Mouse (Mus musculus) heart, postnatal 0 days (tissue): Measurements from ENCODE around the gene Plin5. TPM values are rescaled to one million over a fixed set of nuclear protein-coding genes. Genes with fewer than 3 reads are reported as not detected.

Source experiments
- ATAC-seq: fragments of 200-750 bp; cut with Nextera tagmentation; 2 replicates; pipeline ENCODE4 v1.8.0; 2017; ENCODE audit warnings: low read depth, moderate number of reproducible peaks, moderate library complexity; ENCODE audit not compliant: insufficient read depth
- DNase-seq: peaks from one replicate; pipeline ENCODE4 v3.0.0-alpha.2; 2016; ENCODE audit warnings: low spot score
- H3K27ac ChIP-seq: fragments of 300-500 bp; sonication (generic); 2 replicates; pipeline ENCODE4 v1.5.1; 2014; ENCODE audit warnings: low read depth, mild to moderate bottlenecking
- H3K27me3 ChIP-seq: fragments of 300-500 bp; sonication (generic); 2 replicates; pipeline ENCODE4 v1.6.1; 2014; ENCODE audit warnings: low read length, mixed read lengths; ENCODE audit not compliant: control insufficient read depth, insufficient read depth
- H3K36me3 ChIP-seq: fragments of 300-500 bp; sonication (generic); replicated peaks from 2 replicates; pipeline ENCODE4 v1.6.1; 2014; ENCODE audit warnings: low read length, mixed read lengths; ENCODE audit not compliant: control insufficient read depth, insufficient read depth
- H3K4me1 ChIP-seq: fragments of 300-500 bp; sonication (generic); 2 replicates; pipeline ENCODE4 v1.6.1; 2014; ENCODE audit warnings: antibody characterized with exemption; ENCODE audit not compliant: control insufficient read depth, insufficient read depth
- H3K4me2 ChIP-seq: fragments of 300-500 bp; sonication (generic); 2 replicates; pipeline ENCODE4 v1.6.1; 2014; ENCODE audit warnings: low read depth, mild to moderate bottlenecking, low read length, moderate library complexity
- H3K4me3 ChIP-seq: fragments of 300-500 bp; sonication (generic); 2 replicates; pipeline ENCODE4 v1.5.1; 2014; ENCODE audit warnings: low read depth, low read length
- H3K9ac ChIP-seq: fragments of 300-500 bp; sonication (generic); replicated peaks from 2 replicates; pipeline ENCODE4 v1.6.1; 2014; ENCODE audit warnings: low read depth, low read length, mixed read lengths
- H3K9me3 ChIP-seq: fragments of 300-500 bp; sonication (generic); replicated peaks from 2 replicates; pipeline ENCODE4 v1.6.1; 2016; ENCODE audit warnings: low read length; ENCODE audit not compliant: control insufficient read depth
- CTCF ChIP-seq: IDR thresholded peaks from 2 replicates; pipeline ENCODE4 v1.5.1; 2016; ENCODE audit warnings: antibody characterized with exemption, control low read depth, low read depth
- EP300 ChIP-seq: IDR thresholded peaks from 2 replicates; pipeline ENCODE4 v1.6.1; 2016; ENCODE audit warnings: antibody characterized with exemption, low read depth
- WGBS: fragments of 180-500 bp; shearing (Covaris S2); extraction: QIAGEN DNeasy Blood & Tissue Kit; methylation state at CpG from one replicate; pipeline ENCODE4 v1.1.7; 2014; 5-methylcytosine and 5-hydroxymethylcytosine counted together
- polyA plus RNA-seq: library from polyadenylated mRNA; unstranded; fragments of >200 nt; fragmentation: Nextera tagmentation; extraction: Ambion mirVana; gene quantifications from 2 replicates; pipeline ENCODE4 v1.2.1, GENCODE M21; 2015
- total RNA-seq: library from RNA; depleted of rRNA; stranded (reverse); fragments of >200 nt; gene quantifications from 2 replicates; pipeline ENCODE4 v1.2.3, GENCODE M21; 2014; ENCODE audit warnings: low replicate concordance; rRNA removed

The Plin5 gene
- total RNA-seq (23.3 and 58.8 TPM in 2 replicates), polyA plus RNA-seq (55.7 and 58.3 TPM in 2 replicates)

GRCm38 (mm10) chr17:56117251-56117710, at the start of gene Plin5:
Gene Plin5 (minus strand): TSS chr17:56117596.
- DNase-seq, result peak; percentile 51
- Histone ChIP-seq H3K27ac (no peak within 1 kb of the TSS), H3K4me3 (peak within 1 kb of the TSS; percentile 41), H3K36me3 (no peaks in the 10 kb centered on the region), H3K4me1 (peaks cover 15% of the 10 kb centered on the region; the same call in 1 of the 2 replicates), H3K9me3 (peaks cover 2% of the 10 kb centered on the region), H3K9ac (peak within 1 kb of the TSS; percentile 1; the same call in 1 of the 2 replicates), H3K4me2 (peak within 1 kb of the TSS; percentile 60), H3K27me3 (peaks cover 7% of the 10 kb centered on the region)
- peak; percentile 76 for ATAC-seq
- 1% methylated on average over 27 of the region's 27 CpGs for WGBS
- TF ChIP-seq EP300 (no peak), CTCF (no peak)

DNA sequence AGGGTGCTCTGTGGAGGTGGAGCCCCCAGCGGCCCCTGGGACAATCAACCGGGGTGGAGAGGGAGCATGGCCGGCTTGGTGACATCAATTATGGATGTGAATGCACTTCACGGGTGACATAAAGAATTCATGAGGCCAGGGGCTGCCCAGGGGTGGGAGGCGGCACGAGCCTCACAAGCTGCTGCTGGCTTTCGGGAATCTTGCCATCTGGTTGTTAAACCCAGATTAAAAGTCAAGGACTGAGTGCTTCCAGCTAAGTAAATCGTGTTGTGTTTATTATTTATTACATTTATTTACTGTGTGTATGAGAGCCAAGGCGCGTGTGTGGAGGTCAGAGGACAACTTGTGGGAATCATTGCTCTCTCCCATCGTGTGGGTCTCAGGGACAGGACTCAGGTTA, 48.3 kb upstream of the Plin5 start:
- H3K9ac ChIP-seq, result no peak overlapping the region
- no peak for ATAC-seq
- WGBS, result 68% methylated on average over 11 of the region's 11 CpGs

DNA sequence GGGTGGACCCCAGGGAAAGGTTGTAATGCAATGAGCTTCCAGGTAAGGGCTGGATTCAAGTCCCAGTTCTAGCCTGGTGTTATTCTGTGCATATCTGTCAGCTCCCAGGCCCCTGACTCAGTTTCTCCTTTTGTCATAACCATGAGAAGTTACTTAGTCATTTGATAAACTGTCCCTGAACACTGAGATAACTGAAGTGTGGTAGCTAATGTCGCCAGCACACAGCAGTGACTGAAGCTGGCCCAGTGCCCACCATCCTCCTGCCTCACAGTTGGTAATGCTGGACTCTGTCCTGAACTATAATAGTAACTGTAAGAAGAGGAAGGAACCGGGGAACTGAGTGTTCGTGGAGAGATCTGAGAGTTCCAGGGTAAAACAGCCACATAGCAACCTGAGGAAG, 47.1 kb upstream of the Plin5 start:
- H3K4me3 ChIP-seq, result no peak overlapping the region
- TF ChIP-seq EP300 (no peak), CTCF (no peak)
- no peak overlapping the region for H3K4me2 ChIP-seq
- no peaks in the 10 kb centered on the region for H3K36me3 ChIP-seq
- no peak for ATAC-seq
- no peaks in the 10 kb centered on the region for H3K27me3 ChIP-seq
- WGBS, result 33% methylated on average over 3 of the region's 3 CpGs
- peaks cover 9% of the 10 kb centered on the region; the same call in 1 of the 2 replicates for H3K4me1 ChIP-seq
- no peaks in the 10 kb centered on the region for H3K9me3 ChIP-seq
- H3K9ac ChIP-seq, result no peak overlapping the region
- DNase-seq, result no peak
- no peak overlapping the region for H3K27ac ChIP-seq

More for the DNA sequence above, 48.3 kb upstream of the Plin5 start:
- TF ChIP-seq EP300, result no peak
- TF ChIP-seq CTCF, result no peak
- H3K4me1 ChIP-seq, result peaks cover 12% of the 10 kb centered on the region; the same call in 1 of the 2 replicates
- no peak overlapping the region for H3K4me2 ChIP-seq
- no peaks in the 10 kb centered on the region for H3K27me3 ChIP-seq
- no peaks in the 10 kb centered on the region for H3K9me3 ChIP-seq
- H3K4me3 ChIP-seq, result no peak overlapping the region
- DNase-seq, result no peak
- no peaks in the 10 kb centered on the region for H3K36me3 ChIP-seq
- no peak overlapping the region for H3K27ac ChIP-seq

DNA sequence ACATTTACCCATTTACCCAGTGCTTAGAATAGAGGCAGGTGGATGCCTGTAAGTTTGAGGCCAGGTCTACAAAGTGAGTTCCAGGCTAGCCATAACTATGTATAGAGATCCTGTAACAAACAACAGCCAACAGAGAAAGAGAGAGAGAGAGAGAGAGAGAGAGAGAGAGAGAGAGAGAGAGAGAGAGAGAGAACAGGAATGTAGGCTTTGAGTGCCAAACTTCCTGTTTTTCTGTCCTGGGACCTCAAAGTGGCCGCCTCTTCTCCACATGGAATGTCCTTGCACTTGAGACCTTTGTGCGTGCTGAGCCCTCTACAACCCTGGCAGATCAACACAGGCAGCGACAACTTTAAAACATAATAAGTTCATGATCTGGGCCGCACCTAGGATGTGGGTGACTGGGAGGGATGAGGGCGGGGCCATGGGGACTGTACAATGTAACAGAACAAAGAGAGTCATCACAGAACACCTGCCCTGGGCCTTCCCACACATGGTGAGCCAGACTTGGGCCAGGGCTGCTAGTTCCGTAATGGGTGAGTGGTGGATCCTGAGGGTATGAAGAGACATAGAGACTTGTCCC, 46.2 kb upstream of the Plin5 start:
- Histone ChIP-seq H3K4me3 (peak overlapping the region; percentile 45), H3K4me2 (peak overlapping the region; percentile 71)

GRCm38 (mm10) chr17:56162231-56162774, 44.9 kb upstream of the Plin5 start, which contains the start of gene Tnfaip8l1:
Gene Tnfaip8l1 (plus strand): TSS chr17:56162477.
- Histone ChIP-seq H3K27me3 (peaks cover 17% of the 10 kb centered on the region), H3K9ac (peak within 1 kb of the TSS; percentile 26; the same call in 1 of the 2 replicates), H3K4me3 (peak within 1 kb of the TSS; percentile 45), H3K4me1 (peaks cover 9% of the 10 kb centered on the region; the same call in 1 of the 2 replicates), H3K27ac (peak within 1 kb of the TSS; percentile 40), H3K36me3 (no peaks in the 10 kb centered on the region), H3K9me3 (no peaks in the 10 kb centered on the region), H3K4me2 (peak within 1 kb of the TSS; percentile 71)
- TF ChIP-seq CTCF, result no peak
- no peak for TF ChIP-seq EP300
- WGBS, result 1% methylated on average over 30 of the region's 30 CpGs
- DNase-seq, result peak; percentile 96
- peak; percentile 99 for ATAC-seq

More for the DNA sequence above, 46.2 kb upstream of the Plin5 start:
- ATAC-seq, result no peak
- TF ChIP-seq EP300, result no peak
- no peak for TF ChIP-seq CTCF
- WGBS, result 55% methylated on average over 6 of the region's 6 CpGs
- Histone ChIP-seq H3K9me3 (no peaks in the 10 kb centered on the region), H3K36me3 (no peaks in the 10 kb centered on the region), H3K27me3 (peaks cover 5% of the 10 kb centered on the region; the same call in 1 of the 2 replicates), H3K9ac (peak overlapping the region; percentile 6; the same call in 1 of the 2 replicates), H3K4me1 (peaks cover 9% of the 10 kb centered on the region; the same call in 1 of the 2 replicates), H3K27ac (peak overlapping the region; percentile 28; the same call in 1 of the 2 replicates)
- no peak for DNase-seq
